Comparison of ENCODE assay signal across 8 mouse cellular contexts in the genomic region with DNA sequence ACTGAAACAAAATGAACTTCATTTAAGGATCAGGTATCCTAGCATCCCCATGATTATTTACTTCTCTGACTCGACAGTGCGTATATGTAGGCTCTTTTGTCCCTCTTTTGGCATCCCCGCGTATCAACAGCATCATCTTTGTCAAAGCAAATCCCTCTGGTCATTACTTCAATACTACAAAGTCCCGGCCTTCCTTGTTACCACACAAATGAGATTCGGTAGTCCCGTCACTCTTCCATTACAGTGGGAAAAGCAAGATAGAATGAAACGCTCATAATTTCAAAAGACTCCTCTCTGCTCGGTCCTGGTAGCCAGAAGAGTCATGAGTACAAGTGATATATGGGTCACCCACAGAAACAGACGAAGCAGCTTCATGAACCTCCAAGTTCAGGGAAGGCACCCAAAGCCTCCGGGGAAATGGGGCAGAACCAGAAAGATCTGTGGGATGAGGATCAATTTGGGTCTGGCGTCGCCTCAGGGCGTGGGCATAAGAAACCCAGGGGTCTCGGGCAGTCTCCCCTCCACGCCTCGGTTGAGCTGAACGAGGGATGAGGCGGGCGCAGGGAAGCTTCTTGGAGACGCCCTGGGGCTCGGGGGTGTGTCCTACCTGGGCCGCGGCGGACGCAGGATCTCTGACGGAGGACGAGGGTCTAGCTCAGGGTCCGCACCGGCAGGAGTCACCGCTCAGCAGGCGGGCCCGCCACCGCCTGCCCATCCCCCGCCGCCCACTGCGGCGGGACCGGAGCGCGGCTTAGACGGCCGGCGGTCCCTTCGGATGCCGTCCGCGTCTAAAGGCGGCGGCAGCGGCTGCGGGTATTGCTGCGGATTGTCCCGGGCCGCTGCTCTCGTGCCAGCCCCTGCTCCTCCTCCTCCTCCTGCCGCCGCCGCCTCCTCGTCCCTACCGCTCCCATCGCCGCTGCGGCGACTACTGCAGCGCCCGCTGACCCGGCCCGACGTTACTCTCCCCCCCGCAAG. TPM values are rescaled to one million over a fixed set of nuclear protein-coding genes. Genes with fewer than 3 reads are reported as not detected.
DNase-seq lines count a peak whose midpoint lies in the region; ATAC-seq and TF ChIP-seq lines count a peak whose summit lies in the region.

A gene (minus strand): TSS at position 680 of the 975 bp plus-strand sequence.

- TF ChIP-seq POLR2A in testis, adult 2 months (IDR thresholded peaks at IDR 0.05; ENCODE audit: control insufficient read depth, low read depth, low read length), result no peak; the same call in 1 of the 2 replicates

- no peaks in the 10 kb centered on the region for H3K9me3 ChIP-seq in hindbrain, postnatal 0 days (ENCODE audit: low read length)
- no peaks in the 10 kb centered on the region for H3K9me3 ChIP-seq in limb, embryonic 15.5 days
- no peaks in the 10 kb centered on the region for H3K9me3 ChIP-seq in midbrain, postnatal 0 days (ENCODE audit: low read length)

- H3K4me1 ChIP-seq in hindbrain, postnatal 0 days (ENCODE audit: insufficient read depth, low read length), result peaks cover 6% of the 10 kb centered on the region; the same call in 1 of the 2 replicates
- H3K4me1 ChIP-seq in limb, embryonic 15.5 days, result peaks cover 8% of the 10 kb centered on the region; the same call in 1 of the 2 replicates
- H3K4me1 ChIP-seq in midbrain, postnatal 0 days (ENCODE audit: insufficient read depth, low read length), result no peaks in the 10 kb centered on the region
- H3K4me1 ChIP-seq in testis, adult 2 months (ENCODE audit: control insufficient read depth, insufficient read depth, low read length), result no peaks in the 10 kb centered on the region

- under 1% methylated on average over 65 of the region's 71 CpGs for WGBS in hindbrain, postnatal 0 days
- WGBS in limb, embryonic 15.5 days, result under 1% methylated on average over 49 of the region's 71 CpGs
- under 1% methylated on average over 60 of the region's 71 CpGs for WGBS in midbrain, postnatal 0 days

- peak; percentile 61 for ATAC-seq in hindbrain, postnatal 0 days
- peak; percentile 50 for ATAC-seq in limb, embryonic 15.5 days (ENCODE audit: insufficient number of reproducible peaks, low FRiP score, low TSS enrichment, low read depth)
- ATAC-seq in midbrain, postnatal 0 days (ENCODE audit: low FRiP score), result peak; percentile 71

- H3K36me3 ChIP-seq in hindbrain, postnatal 0 days (ENCODE audit: insufficient read depth, low read length), result no peaks in the 10 kb centered on the region
- H3K36me3 ChIP-seq in limb, embryonic 15.5 days, result no peaks in the 10 kb centered on the region
- H3K36me3 ChIP-seq in midbrain, postnatal 0 days (ENCODE audit: insufficient read depth, low read length), result no peaks in the 10 kb centered on the region
- H3K36me3 ChIP-seq in testis, adult 2 months (ENCODE audit: control insufficient read depth, insufficient read depth, low read length), result no peaks in the 10 kb centered on the region; the same call in 1 of the 2 replicates

- H3K4me2 ChIP-seq in hindbrain, postnatal 0 days (ENCODE audit: low read depth, low read length), result peak within 1 kb of the TSS; percentile 66
- peak within 1 kb of the TSS; percentile 81 for H3K4me2 ChIP-seq in limb, embryonic 15.5 days
- peak within 1 kb of the TSS; percentile 62 for H3K4me2 ChIP-seq in midbrain, postnatal 0 days (ENCODE audit: low read depth, low read length, poor library complexity, severe bottlenecking)

- DNase-seq in kidney, adult 9 months, result peak; percentile 42
- no peak for DNase-seq in kidney, adult 11 months
- peak; percentile 73 for DNase-seq in cerebellum, adult 9-10 months
- peak; percentile 20 to 42 for DNase-seq in frontal cortex, adult 2 months (ENCODE audit: extremely low spot score in 1 of 2, low spot score in 1 of 2)
- peak; percentile 57 for DNase-seq in hindbrain, postnatal 0 days (ENCODE audit: low spot score)
- peak; percentile 35 for DNase-seq in midbrain, postnatal 0 days (ENCODE audit: low spot score)

- peak within 1 kb of the TSS; percentile 89 for H3K27ac ChIP-seq in hindbrain, postnatal 0 days
- peak within 1 kb of the TSS; percentile 54; the same call in 1 of the 2 replicates for H3K27ac ChIP-seq in limb, embryonic 15.5 days
- peak within 1 kb of the TSS; percentile 89 for H3K27ac ChIP-seq in midbrain, postnatal 0 days (ENCODE audit: low read depth, low read length)
- peak within 1 kb of the TSS; percentile 94 for H3K27ac ChIP-seq in testis, adult 2 months (ENCODE audit: control insufficient read depth, insufficient read depth, low read depth, low read length)

- TF ChIP-seq CTCF in hindbrain, postnatal 0 days (IDR thresholded peaks at IDR 0.05; ENCODE audit: low read depth), result no peak
- no peak for TF ChIP-seq CTCF in midbrain, postnatal 0 days (IDR thresholded peaks at IDR 0.05)
- TF ChIP-seq CTCF in testis, adult 2 months (IDR thresholded peaks at IDR 0.05; ENCODE audit: control insufficient read depth, insufficient read depth, insufficient replicate concordance, low read depth, low read length), result no peak

- H3K4me3 ChIP-seq in hindbrain, postnatal 0 days (ENCODE audit: low read length), result peak within 1 kb of the TSS; percentile 97
- H3K4me3 ChIP-seq in limb, embryonic 15.5 days, result peak within 1 kb of the TSS; percentile 96
- H3K4me3 ChIP-seq in midbrain, postnatal 0 days (ENCODE audit: low read depth, low read length), result peak within 1 kb of the TSS; percentile 95
- peak within 1 kb of the TSS; percentile 91 for H3K4me3 ChIP-seq in testis, adult 2 months (ENCODE audit: control insufficient read depth, low read depth, low read length)

- H3K27me3 ChIP-seq in hindbrain, postnatal 0 days (ENCODE audit: insufficient read depth, low read length), result no peaks in the 10 kb centered on the region
- no peaks in the 10 kb centered on the region for H3K27me3 ChIP-seq in limb, embryonic 15.5 days
- H3K27me3 ChIP-seq in midbrain, postnatal 0 days (ENCODE audit: insufficient read depth, low read length), result no peaks in the 10 kb centered on the region
- H3K27me3 ChIP-seq in testis, adult 2 months (ENCODE audit: control insufficient read depth, insufficient read depth, low read length), result no peaks in the 10 kb centered on the region

- peak within 1 kb of the TSS; percentile 77 for H3K9ac ChIP-seq in hindbrain, postnatal 0 days (replicated peaks; ENCODE audit: low read length)
- H3K9ac ChIP-seq in limb, embryonic 15.5 days, result peak within 1 kb of the TSS; percentile 85
- H3K9ac ChIP-seq in midbrain, postnatal 0 days (replicated peaks; ENCODE audit: low read length, poor library complexity, severe bottlenecking), result peak within 1 kb of the TSS; percentile 86

RNA-seq across cellular contexts. Expression of the gene that starts here (rescaled TPM):
- polyA plus RNA-seq in frontal cortex, adult 2 months (2012; rRNA removed), result 26.8 and 31.6 TPM in 2 replicates
- 27.0 and 37.8 TPM in 2 replicates for total RNA-seq in hindbrain, postnatal 0 days (2014; rRNA removed)
- 4.9 and 5.9 TPM in 2 replicates for polyA plus RNA-seq in hindbrain, postnatal 0 days (2015; fragmentation: Nextera tagmentation; extraction: Ambion mirVana)
- 4.8 and 6.2 TPM in 2 replicates for polyA plus RNA-seq in limb, embryonic 15.5 days (2015; fragmentation: Nextera tagmentation; extraction: Ambion mirVana)
- total RNA-seq in midbrain, postnatal 0 days (2014; rRNA removed), result 26.6 and 34.1 TPM in 2 replicates
- 4.8 and 6.3 TPM in 2 replicates for polyA plus RNA-seq in midbrain, postnatal 0 days (2015; fragmentation: Nextera tagmentation; extraction: Ambion mirVana)
- polyA plus RNA-seq in testis, adult 2 months (2012; rRNA removed), result 44.9 and 51.4 TPM in 2 replicates
